Mouse (Mus musculus): ENCODE data around the gene Ptar1.

DNA sequence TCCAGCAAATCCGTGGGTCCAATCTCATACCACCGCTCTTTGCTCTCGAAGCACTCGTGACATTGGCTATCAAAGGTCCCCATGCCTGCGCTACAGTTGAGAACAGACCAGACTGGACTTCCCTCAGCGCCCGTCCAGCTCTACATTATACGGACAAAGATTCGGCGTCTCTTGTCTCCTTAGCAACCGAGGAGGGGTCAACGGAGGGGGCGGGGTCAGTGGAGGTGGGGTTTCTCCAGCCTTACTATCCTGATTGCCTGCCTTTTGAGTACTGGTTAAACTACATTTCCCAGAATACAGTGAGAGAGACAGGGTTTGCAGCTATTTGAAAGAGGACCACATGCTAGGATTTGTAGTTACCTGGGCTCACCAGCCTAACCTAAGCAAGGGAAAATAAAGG lies 34.6 kb upstream of the Ptar1 start, which contains the start of gene 1700028P14Rik:
- TF ChIP-seq CTCF (conservative IDR thresholded peaks at IDR 0.05; ENCODE audit: low read length): no peak
- TF ChIP-seq NANOG (IDR thresholded peaks at IDR 0.05; ENCODE audit: borderline replicate concordance, low read length): no peak
